Mouse (Mus musculus) megakaryocyte-erythroid progenitor cell, adult 5-6 weeks (primary cell): ENCODE measurements around the gene Ndufa8. TPM values are rescaled to one million over a fixed set of nuclear protein-coding genes. Genes with fewer than 3 reads are reported as not detected.

ENCODE experiments used
- ATAC-seq: replicated peaks from 2 replicates; pipeline ENCODE4 v1.8.0; 2016; ENCODE audit warnings: mild to moderate bottlenecking, inconsistent platforms; ENCODE audit not compliant: severe bottlenecking, poor library complexity, low FRiP score, low TSS enrichment
- total RNA-seq, 2 experiments: library from RNA; stranded (forward) in 1 of 2; stranded (reverse) in 1 of 2; fragments of 200-1000, 215-1000 nt in 1 of 2; fragments of >200 nt in 1 of 2; fragmentation: Nextera tagmentation in 1 of 2; gene quantifications; 2 replicates each; pipeline ENCODE4 v1.2.3; 2014 to 2017

The Ndufa8 gene
- total RNA-seq, 2 experiments from 2014 or later, result 52.5 to 160 TPM

DNA sequence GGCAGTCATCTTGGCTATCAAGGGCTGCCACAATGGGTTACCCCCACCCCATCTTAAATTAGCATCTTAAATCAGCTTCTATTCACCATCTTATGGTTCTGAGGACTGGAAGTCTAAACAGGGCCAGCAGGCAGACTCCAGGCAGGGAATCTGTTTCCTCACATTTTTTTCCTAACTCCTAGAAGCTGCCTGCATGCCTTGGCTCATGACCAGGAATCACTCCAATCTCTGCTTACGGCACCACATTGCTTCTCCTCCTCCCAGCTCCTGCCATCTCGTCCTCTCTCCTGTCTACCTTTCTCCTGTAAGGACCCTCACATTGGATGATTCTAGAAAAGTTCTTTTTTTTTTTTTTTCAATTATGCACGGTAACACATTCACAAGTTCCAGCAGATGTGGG, 4.0 kb upstream of the Ndufa8 start:
- ATAC-seq, result no peak

DNA sequence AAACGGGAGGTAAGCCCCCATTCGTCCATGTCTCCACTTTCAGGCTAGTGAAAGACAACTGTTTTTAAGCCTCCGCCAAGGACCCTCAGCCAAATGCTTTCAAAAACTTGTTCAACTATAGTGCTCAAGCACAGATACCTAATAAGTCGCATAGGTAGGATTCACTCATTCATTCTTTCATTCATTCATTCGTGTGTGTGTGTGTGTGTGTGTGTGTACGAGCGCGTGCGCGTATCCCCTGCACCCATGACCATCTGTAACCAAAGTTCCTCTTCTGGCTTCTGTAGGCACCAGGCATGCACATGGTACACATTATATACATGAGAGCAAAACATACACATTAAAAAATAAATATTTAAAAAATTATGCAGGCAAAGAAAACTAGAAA, 355 bp upstream of the Ndufa8 start:
- no peak for ATAC-seq

DNA sequence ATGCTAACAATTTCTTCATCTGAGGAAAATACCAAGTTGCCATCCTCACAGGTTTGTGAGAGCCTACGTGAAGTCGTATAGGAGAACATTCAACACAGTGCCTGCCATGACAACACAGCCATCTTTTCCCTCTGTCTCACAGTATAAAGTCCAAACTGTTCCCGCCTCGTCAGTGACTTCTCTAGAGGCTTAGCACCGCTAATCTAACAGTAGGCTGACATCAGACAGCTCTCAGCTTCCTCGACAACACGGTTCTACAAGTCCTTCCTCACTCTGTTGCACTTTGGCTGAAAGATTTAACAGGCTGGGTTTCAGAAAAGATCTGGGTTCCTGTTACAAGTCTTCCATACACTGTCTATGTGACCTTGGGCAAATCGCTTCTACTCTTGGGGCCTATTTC, 1.0 kb downstream of the Ndufa8 start:
- ATAC-seq, result peak; percentile 2; the same call in 1 of the 2 replicates

DNA sequence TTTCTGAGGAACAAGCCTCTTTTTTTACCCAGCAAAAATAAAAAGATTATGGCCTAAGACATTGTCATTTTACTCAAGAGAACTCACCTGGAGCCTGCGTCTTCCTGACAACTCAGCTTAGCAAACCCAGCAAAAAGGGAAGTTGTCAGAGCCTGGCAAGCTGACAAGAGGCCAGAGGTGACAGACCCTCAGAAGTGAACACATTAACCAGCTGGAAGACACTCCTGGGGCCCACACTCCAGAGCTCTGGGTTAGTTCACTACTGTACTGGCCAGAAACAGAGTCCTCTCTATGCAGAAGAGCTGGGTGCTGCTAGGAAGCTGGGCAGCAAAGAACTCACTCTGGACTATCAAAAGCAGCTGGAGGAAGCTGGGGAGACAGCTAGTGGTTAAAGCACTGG, 8.3 kb downstream of the Ndufa8 start:
- ATAC-seq, result no peak

DNA sequence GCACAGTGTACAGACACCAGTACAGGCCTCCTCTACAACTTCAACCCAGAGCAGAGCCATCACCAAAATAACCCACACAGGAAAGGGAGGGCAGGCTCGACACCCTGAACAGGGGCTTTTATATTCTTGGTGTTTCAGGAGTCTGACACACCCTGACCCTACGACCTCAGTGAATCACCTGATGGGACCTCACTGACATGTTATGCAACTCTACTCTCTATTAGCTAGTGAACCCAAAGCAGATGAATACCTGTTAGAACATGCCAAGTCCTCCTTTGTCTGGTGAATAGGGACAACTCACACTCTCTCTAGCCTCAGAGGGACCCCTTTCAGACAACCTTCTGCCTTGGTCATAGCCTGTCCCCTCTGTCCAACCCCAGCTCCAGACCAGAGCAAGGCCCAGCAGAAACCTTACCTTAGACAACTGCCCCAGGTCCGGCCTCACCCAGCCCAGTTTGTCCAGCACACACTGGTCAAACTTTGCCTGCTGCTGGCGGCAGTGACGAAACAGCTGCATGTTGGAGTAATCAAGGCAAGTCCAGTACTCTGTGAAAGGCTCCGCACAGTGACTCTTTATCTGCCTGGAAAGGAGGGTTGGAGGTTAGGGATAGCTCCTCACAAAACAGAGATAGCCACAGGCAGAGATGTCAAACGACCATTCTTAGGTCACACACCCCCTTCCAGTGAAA, 9.8 kb downstream of the Ndufa8 start:
- ATAC-seq, result no peak

DNA sequence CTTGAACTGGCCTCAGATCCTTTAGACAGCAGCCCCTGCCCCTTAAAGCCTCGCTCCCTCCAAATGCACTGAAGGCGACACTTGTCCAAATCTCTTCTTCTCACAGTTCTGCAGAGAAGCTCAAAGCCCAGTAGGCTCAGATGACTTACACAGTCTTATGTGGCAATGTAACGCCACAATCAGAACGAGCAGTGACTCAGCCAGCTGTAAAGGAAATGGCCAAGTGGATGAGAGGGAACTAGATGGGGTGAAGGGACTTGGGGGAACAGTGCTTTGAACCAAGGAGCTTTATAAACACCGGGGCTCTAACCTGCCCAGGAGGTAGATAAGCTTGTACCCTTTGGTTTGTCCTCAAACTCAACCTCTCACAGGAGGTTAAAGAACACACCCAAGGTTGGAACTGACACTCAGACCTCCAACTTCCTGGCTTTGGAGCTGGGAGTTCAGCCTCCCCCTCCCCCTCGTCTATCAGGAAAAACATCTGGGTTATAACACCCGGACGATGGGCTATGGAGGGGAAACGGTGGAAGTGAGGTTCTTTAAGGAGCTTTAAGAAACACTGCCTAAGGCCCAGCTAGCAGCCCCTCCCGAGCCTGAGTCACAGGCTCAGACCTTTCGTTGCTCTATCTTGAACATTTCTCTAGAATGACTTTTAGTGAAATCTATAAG, 13.7 kb downstream of the Ndufa8 start:
- no peak for ATAC-seq

DNA sequence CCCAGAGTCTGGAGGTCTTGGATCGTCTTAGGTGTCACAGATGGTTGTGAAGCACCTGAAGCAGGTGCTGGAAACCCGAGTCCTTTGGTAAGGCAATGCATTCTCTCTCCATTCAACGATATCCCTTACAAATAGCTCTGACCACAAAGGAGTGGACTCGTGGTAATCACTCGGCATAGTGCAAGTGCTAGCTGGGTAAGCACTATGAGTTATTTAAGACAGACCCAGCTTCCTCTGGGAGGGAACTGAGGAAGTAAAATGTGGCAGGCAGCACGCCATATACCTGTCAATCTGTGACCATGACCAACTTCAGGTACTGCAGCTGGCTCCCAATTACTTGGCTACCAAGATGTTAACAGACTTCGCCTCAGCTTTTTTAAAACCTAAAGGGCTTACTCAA, 14.3 kb downstream of the Ndufa8 start:
- ATAC-seq, result no peak

DNA sequence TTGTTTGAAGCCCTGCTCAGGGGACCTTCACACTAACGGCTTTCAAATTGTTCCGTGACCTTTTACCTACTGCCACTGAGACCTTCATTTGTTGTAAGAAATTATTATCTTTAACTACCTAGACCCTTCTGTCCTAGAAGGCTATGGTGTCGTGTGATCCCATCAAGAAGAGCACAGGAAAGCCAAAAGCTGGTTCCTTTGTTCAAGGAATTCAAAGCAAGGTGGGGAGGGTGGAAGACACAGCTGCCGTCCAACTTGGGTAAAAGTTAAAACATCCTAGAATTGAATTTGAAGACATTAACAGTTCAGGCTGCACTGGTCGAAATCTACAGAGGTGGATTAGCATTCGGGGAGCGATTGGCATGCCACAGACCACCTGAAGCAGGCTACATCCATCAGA, 15.2 kb downstream of the Ndufa8 start:
- ATAC-seq, result no peak

DNA sequence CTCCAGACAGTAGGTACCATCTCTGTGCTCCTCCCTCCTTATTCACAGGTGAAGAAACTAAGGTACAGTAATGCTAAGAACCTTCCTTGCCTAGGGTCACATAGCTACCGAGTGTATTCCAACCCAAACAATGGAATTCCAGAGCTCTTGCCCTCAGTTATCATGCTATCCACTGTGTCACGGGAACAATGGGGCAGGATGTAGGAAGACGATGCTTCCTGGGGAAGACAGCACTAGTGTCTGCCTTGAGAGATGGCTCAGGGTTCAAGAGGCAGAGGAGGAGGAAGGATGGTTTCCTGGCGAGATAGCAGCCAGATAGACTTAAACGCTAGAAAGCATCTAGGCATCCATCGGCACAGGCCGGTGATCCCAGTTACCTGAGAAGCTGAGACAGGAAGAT, 16.3 kb downstream of the Ndufa8 start:
- no peak for ATAC-seq

DNA sequence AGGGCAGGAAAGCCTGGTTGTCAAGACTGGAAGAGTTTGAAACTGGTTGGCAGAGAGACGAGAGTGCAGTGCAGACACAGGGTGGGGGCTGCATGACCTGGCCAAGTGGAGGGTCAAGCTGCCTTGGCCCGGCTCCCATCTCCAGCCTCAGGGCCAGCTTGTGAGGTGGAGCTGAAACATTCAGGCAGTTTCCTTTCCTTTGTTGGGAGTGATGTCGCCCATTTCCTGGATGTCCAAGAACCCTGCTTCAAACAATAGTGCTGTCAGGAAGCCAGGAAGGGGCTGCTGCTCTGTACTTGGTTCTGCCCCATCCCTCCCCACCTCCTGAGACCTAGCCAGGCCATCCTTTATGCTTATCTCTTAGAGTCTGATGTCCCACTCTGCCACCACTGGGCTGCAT, 25.9 kb downstream of the Ndufa8 start:
- ATAC-seq, result no peak

DNA sequence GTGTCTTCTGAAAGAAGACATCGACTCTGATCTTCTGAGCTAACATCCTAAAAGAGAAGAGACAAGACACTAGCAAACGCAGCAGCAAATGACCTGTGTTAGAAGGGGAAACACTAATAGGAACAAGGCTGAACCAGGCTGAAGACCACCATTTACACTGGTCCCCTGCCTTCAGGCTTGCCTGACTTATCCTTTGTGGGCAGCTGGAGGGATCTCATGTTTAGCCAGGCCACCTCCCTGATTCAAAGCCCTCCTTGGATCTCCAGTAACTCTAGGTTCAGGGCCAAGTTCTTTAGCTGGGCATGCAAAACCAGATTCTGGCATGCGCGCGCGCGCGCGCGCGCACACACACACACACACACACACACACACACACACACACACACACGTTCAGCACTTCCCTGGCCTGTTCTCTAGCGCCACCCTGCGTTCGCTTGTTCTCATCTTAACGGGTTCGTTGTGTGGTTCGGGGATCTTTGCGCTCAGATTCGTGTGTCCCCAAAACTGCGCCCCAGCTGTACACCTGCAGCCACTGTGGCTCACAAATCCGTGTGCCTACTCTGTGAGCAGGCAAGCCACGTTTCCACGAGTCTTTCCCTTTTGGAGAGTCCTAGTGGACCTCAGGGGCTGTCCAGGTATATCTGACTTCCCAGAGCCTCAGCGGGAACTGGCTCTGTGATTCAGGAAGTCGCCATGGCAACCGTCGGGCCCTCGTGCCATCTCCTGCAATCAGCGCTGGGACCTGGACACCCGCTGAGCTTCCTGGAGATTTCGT, 27.6 kb downstream of the Ndufa8 start:
- peak; percentile 59; the same call in 1 of the 2 replicates for ATAC-seq

DNA sequence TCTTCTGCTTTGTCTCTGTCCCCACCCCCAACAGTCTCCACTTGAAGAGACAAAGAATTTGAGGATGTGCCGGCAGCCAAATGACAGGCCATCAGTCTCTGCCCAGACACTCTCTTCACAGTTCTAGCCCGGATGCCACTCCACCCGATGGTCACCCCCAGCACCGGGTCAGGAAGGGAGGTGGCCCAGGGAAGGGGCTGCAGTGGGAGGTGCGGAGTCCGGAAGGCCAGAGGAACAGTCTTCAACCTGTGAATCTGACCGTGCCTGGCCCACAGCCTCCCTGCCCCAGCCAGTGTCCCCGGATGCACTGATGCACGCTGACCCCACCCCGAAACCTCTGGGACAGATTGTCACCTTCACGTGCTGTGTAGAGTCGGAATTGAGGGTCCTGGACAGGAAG, 36.2 kb downstream of the Ndufa8 start:
- no peak for ATAC-seq

DNA sequence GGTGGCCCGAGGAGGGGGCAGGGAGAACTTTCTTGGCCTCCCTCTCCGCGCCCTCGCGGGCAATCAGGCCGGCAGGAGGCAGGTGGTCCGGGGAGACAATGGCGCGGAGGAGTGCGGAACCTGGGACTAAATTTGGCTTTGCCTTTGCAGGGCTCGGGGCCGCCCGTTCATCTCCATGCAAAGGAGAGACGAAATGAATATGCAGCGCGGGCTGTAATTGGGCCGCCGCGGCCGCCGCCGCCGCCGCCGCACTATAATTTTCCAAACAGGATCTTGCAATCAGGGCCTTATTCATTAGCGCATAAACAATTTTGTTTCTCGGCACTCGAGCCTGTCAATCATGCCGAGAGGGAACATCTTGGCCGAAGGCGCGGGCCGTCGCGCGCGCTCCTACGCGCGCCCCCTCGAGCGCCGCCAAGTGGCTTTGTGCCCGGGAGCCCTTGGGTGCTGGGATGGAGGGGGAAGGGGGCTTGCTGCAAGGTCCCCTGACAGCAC, 37.8 kb downstream of the Ndufa8 start:
- ATAC-seq, result no peak

DNA sequence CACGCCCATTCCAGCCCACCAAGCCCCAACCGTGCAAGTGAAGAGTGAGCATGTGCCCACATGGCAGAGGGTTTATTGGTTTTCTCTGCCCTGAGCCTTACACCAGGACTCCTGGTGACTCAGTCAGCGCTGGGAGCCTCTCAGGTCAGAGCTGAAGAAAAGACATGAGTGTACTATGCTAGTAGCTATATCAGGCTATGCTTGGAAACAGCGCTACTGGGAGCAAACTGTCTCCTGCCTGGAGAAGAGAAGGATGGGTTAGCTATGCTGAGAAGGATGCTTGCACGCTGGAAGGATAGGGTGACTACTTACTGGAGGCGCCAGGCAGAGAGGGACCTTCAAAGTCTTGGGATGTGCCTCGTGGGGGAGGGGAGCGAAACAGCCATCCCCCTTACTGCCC, 38.6 kb downstream of the Ndufa8 start:
- no peak for ATAC-seq

DNA sequence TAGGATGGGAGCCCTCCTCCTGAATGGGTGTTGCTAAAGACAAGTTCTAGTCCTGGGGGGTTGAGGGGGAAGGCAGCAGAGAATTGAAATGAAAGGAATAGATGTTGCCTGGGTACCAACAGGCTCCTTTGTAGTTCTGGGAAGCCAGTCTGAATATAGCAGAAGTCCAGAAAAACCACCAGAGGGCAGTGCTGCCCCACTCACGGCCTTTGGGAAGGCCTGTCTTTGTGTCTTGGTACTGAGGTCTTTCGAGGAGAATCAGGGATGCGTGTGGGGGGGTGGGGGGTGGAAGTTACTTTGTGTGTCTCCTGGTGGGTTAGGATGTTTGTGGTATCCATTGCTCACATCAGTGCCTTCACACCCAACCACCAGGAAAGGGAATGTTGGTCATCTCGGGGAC, 39.8 kb downstream of the Ndufa8 start:
- peak; percentile 67 for ATAC-seq

DNA sequence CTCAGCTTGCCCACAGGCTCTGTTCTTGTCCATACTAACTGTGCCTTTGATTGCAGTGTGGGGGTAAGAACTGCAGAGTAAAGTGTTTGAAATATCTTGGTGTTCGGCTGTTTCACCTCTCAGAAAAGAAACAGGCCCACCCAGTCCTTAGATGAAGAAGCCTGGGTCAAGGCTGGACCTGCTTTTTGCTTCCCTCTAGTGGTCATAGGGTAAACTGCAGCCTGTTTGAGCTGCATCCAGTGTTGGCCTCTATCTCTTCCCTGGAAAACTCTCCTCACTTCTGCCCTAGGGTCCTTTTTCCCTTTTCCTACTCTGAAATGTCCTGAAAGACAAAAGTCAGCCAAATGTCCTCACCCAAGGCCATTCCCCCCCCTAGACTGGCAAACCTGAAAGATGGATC, 41.1 kb downstream of the Ndufa8 start:
- ATAC-seq, result 0 out of 2 replicates have a peak, but pooled peaks have one; percentile 47

DNA sequence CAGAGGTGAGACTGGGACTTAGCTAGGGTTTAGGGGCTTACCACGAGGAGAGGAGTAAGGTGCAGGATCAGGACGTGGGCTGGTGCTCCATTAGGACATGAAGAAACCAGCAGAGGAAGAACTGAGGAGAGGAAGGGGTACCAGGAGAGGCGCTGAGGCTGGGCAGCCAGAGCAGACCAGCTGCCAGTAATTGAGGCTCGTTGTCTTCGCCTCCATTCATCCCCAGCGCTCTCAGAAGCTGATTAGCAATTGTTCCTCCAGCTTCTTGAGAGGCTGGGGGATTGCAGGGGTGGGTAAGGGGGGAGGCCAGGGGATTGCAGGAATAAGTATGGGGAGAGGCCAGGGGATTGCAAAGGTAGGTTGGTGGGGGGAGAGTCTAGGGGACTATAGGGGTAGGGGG, 47.0 kb downstream of the Ndufa8 start:
- ATAC-seq, result no peak

DNA sequence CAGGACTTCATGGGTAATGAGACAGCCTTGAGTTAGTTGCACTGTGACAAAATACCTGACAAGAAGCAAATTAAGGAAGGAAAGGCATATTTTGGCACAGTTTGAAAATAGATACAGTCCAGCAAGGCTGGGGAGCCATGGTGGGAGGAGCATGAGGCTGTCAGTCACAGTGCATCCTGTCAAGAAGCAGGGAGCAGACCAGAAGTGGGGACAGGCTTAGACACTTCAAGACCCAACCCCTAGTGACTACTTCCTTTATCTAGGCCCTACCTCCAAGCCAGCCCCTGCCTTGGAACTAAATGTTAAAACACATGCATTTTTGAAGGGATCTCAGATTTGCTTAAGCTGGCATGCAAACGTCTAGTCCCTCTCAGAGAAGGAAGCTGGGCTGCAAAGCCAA, 48.8 kb downstream of the Ndufa8 start:
- no peak for ATAC-seq

DNA sequence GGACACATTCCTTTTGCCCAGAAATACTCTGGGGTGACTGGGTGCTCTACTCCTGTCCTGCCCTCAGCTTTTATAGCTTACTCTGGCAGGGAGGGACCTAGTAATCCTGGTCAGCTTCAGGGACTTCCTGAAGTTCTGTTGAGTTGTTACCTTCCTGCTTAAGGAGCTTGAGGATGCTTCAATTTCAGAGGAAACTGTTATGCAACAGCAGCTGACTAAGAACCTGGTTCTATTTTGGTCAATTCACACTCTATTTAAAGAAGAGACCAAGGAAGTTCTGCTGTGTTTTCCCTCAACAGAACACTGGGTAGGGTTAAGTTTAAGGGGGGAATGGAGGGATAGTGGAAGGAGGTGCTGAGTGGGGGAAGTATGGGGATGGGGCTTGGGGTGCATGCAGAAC, 50.0 kb downstream of the Ndufa8 start:
- no peak for ATAC-seq

DNA sequence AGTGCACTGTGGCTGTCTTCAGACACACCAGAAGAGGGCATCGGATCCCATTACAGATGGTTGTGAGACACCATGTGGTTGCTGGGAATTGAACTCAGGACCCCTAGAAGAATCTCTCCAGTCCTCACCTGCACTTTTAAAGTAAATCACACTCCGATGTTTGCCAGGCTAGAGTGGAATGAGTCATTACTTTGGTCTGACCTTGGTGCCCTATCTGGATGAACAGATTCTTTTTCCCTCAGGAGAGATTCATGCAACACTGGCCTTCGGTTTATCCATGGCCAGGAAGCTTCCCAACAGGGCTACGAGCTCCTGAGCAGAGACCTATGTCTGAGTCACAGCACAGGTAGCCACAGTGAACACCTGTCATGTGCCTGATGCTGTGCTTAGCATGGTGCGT, 50.8 kb downstream of the Ndufa8 start:
- ATAC-seq, result no peak

DNA sequence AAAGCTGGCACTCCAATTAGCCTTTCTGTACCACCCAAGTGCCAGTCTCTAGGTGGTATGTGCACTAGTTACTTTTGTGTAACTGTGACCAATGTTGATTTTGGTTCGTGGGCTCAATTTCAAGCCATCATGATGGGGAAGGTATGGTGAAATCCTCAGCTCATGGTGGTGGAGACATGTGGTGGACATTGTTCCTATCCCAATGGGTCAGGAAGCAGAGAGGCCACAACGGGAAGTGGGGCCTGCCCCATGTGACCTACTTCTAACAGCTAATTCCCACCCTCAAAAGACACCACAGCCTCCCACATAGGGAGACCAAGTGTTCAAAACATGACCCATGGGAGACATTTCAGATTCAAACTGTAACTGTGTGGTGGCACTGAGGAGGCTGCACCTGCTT, 52.5 kb downstream of the Ndufa8 start:
- ATAC-seq, result no peak
